Mouse (Mus musculus): Measurements from ENCODE around the gene Gpcpd1.

- no peak for TF ChIP-seq CTCF (IDR thresholded peaks at IDR 0.05; ENCODE audit: borderline replicate concordance, extremely low read depth, insufficient read depth, insufficient read length)
- no peak for TF ChIP-seq POLR2A (IDR thresholded peaks at IDR 0.05; ENCODE audit: borderline replicate concordance, extremely low read depth, insufficient read depth, insufficient read length, poor library complexity, severe bottlenecking)
Measured at GRCm38 (mm10) chr2:132636534-132636933, 49.0 kb upstream of the Gpcpd1 start.
